Mouse (Mus musculus): ENCODE measurements around the gene Hs6st3. TPM values are rescaled to one million over a fixed set of nuclear protein-coding genes. Genes with fewer than 3 reads are reported as not detected.

Gene Hs6st3
- total and polyA plus RNA-seq, 3 experiments = not detected

DNA sequence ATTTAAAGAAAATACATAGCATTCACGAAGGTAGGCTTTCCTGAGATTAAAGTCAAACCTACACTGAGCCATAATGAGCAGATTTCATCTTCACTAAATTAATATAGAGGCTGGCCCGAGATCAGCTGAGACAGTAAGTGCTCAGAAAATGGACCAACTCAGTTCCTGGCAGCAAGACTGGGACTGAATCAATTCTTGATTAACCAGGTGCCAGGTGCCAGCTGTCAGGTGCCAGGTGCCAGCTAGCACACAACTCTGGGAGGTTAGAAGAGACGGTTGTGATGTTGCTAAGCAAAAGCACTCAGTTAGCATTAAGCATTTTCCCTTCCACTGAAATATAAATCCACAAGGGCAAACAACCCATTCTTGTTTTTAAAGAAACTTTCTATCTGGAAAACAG is 638.1 kb downstream of the Hs6st3 start:
- TF ChIP-seq E2F4 (IDR thresholded peaks at IDR 0.05; ENCODE audit: insufficient replicate concordance, low read depth, low read length) (no peak), KAT2A (IDR thresholded peaks at IDR 0.05; ENCODE audit: insufficient replicate concordance, low read length) (no peak), ZC3H11A (IDR thresholded peaks at IDR 0.05; ENCODE audit: low read depth, low read length) (no peak), ZMIZ1 (IDR thresholded peaks at IDR 0.05; ENCODE audit: low read depth, low read length) (no peak), BHLHE40 (IDR thresholded peaks at IDR 0.05; ENCODE audit: low read depth, low read length) (no peak), ZNF384 (IDR thresholded peaks at IDR 0.05; ENCODE audit: low read depth, low read length) (no peak), RAD21 (IDR thresholded peaks at IDR 0.05; ENCODE audit: low read depth, low read length) (no peak), MYC (IDR thresholded peaks at IDR 0.05; ENCODE audit: low read depth, low read length) (no peak), MEF2A (IDR thresholded peaks at IDR 0.05; ENCODE audit: borderline replicate concordance, low read depth, low read length) (no peak), UBTF (IDR thresholded peaks at IDR 0.05; ENCODE audit: low read depth, low read length) (no peak), TCF12 (IDR thresholded peaks at IDR 0.05; ENCODE audit: low read depth, low read length) (no peak), SMC3 (IDR thresholded peaks at IDR 0.05; ENCODE audit: low read depth, low read length) (no peak), PAX5 (IDR thresholded peaks at IDR 0.05; ENCODE audit: low read length) (no peak), USF2 (conservative IDR thresholded peaks at IDR 0.05; ENCODE audit: low read depth, low read length) (no peak), MXI1 (IDR thresholded peaks at IDR 0.05; ENCODE audit: low read depth, low read length) (no peak), EP300 (IDR thresholded peaks at IDR 0.05; ENCODE audit: low read length) (no peak), CHD1 (IDR thresholded peaks at IDR 0.05; ENCODE audit: low read depth, low read length) (no peak), MAZ (IDR thresholded peaks at IDR 0.05; ENCODE audit: low read depth, low read length) (no peak), POLR2AphosphoS2 (IDR thresholded peaks at IDR 0.05; ENCODE audit: low read depth, low read length) (no peak), SIN3A (IDR thresholded peaks at IDR 0.05; ENCODE audit: low read length) (no peak)
- dilution Hi-C loops (cut with MboI; ENCODE audit: extremely low pct_ligation_motif_present, extremely low pct_unique_long_range_greater_than_20kb, low sequenced_read_pairs) = no loop called here
- no peak overlapping the region for H3K27ac ChIP-seq (ENCODE audit: insufficient read depth, low read depth)
- no peak overlapping the region for H3K4me3 ChIP-seq (replicated peaks in 1 of 3; ENCODE audit: low read depth in 2 of 3, low read length in 2 of 3, poor library complexity in 1 of 3)
- no peaks in the 10 kb centered on the region for H3K27me3 ChIP-seq (replicated peaks)
- H3K36me3 ChIP-seq (replicated peaks in 1 of 2; ENCODE audit: control insufficient read depth in 1 of 2, insufficient read depth in 1 of 2, low read length in 1 of 2) = no peaks in the 10 kb centered on the region
- H3K79me2 ChIP-seq (replicated peaks; ENCODE audit: control insufficient read depth, extremely low read depth, insufficient read depth, poor library complexity, severe bottlenecking) = no peaks in the 10 kb centered on the region
- in situ Hi-C loops (cut with MboI; ENCODE audit: low pct_ligation_motif_present, low pct_unique_long_range_greater_than_20kb, low sequenced_read_pairs) = no loop called here
- no peaks in the 10 kb centered on the region for H3K4me1 ChIP-seq (ENCODE audit: control insufficient read depth in 1 of 2, insufficient read depth in 2 of 2)
- peaks cover 41% of the 10 kb centered on the region for H3K9me3 ChIP-seq (replicated peaks; ENCODE audit: low read length)
- H3K9ac ChIP-seq (ENCODE audit: insufficient read depth, low read depth) = no peak overlapping the region
- DNase-seq (ENCODE audit: extremely low read depth) = no peak
- no peak overlapping the region for H3K4me2 ChIP-seq (ENCODE audit: insufficient read depth, low read depth, poor library complexity, severe bottlenecking)

DNA sequence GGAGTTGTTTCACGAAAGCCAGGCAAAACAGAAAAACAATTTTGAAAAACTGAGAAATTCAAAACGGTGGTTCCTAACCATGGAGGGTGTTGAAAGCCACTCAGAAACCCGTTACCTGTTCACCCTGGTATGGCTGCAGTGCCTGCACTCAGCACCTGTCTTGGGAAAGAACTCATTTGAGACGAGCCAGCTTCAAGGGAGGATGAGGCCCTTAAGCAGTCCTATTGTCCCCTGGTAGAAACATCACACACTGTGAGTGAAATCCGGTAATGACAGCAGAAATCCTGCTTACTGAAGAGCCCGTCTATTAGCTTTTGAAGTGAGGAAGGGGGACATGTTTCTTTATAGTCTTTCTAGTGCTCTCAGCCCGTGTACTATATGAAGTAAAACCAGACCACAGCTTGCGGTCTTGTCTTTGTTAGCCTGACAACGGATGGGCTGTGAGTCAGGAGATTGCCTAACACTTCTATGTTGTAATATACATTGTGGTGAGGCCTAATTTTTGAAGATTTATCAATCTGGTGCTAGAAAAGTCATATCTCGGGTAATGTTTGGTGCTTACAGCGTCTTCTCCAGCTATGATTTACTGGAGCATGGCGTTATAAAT is 641.9 kb downstream of the Hs6st3 start:
- Histone ChIP-seq H3K36me3 (replicated peaks in 1 of 2; ENCODE audit: control insufficient read depth in 1 of 2, insufficient read depth in 1 of 2, low read length in 1 of 2) (no peaks in the 10 kb centered on the region), H3K27ac (ENCODE audit: insufficient read depth, low read depth) (no peak overlapping the region), H3K4me2 (ENCODE audit: insufficient read depth, low read depth, poor library complexity, severe bottlenecking) (no peak overlapping the region), H3K27me3 (replicated peaks) (no peaks in the 10 kb centered on the region), H3K4me1 (ENCODE audit: control insufficient read depth in 1 of 2, insufficient read depth in 2 of 2) (no peaks in the 10 kb centered on the region), H3K4me3 (replicated peaks in 1 of 3; ENCODE audit: low read depth in 2 of 3, low read length in 2 of 3, poor library complexity in 1 of 3) (no peak overlapping the region), H3K9me3 (replicated peaks; ENCODE audit: low read length) (peaks cover 34% of the 10 kb centered on the region), H3K79me2 (replicated peaks; ENCODE audit: control insufficient read depth, extremely low read depth, insufficient read depth, poor library complexity, severe bottlenecking) (no peaks in the 10 kb centered on the region), H3K9ac (ENCODE audit: insufficient read depth, low read depth) (no peak overlapping the region)
- in situ Hi-C loops (cut with MboI; ENCODE audit: low pct_ligation_motif_present, low pct_unique_long_range_greater_than_20kb, low sequenced_read_pairs) = no loop called here
- TF ChIP-seq RAD21 (IDR thresholded peaks at IDR 0.05; ENCODE audit: low read depth, low read length) (no peak), MXI1 (IDR thresholded peaks at IDR 0.05; ENCODE audit: low read depth, low read length) (no peak), ZNF384 (IDR thresholded peaks at IDR 0.05; ENCODE audit: low read depth, low read length) (no peak), ZMIZ1 (IDR thresholded peaks at IDR 0.05; ENCODE audit: low read depth, low read length) (no peak), GABPA (IDR thresholded peaks at IDR 0.05; ENCODE audit: insufficient replicate concordance, low read depth, low read length) (no peak), ZKSCAN1 (IDR thresholded peaks at IDR 0.05; ENCODE audit: borderline replicate concordance, low read depth, low read length) (no peak), TBP (conservative IDR thresholded peaks at IDR 0.05; ENCODE audit: low read depth, low read length) (no peak), MEF2A (IDR thresholded peaks at IDR 0.05; ENCODE audit: borderline replicate concordance, low read depth, low read length) (no peak), POLR2A (IDR thresholded peaks at IDR 0.05; ENCODE audit: low read depth, low read length) (no peak), PAX5 (IDR thresholded peaks at IDR 0.05; ENCODE audit: low read length) (no peak), POLR2AphosphoS2 (IDR thresholded peaks at IDR 0.05; ENCODE audit: low read depth, low read length) (no peak)
- no peak for DNase-seq (ENCODE audit: extremely low read depth)
- dilution Hi-C loops (cut with MboI; ENCODE audit: extremely low pct_ligation_motif_present, extremely low pct_unique_long_range_greater_than_20kb, low sequenced_read_pairs) = no loop called here
